Mouse (Mus musculus) lung, embryonic 14.5 days (tissue): ENCODE data around the gene Adprh. TPM values are rescaled to one million over a fixed set of nuclear protein-coding genes. Genes with fewer than 3 reads are reported as not detected.

Experiments
- ATAC-seq: fragments of 200-750 bp; cut with Nextera tagmentation; 2 replicates; pipeline ENCODE4 v1.8.0; 2017; ENCODE audit warnings: mild to moderate bottlenecking, moderate TSS enrichment, moderate library complexity; ENCODE audit not compliant: insufficient read depth
- DNase-seq: peaks from one replicate; pipeline ENCODE4 v3.0.0-alpha.2; 2015
- H3K27ac ChIP-seq: fragments of 300-500 bp; sonication (generic); 2 replicates; pipeline ENCODE4 v1.5.1; 2014; ENCODE audit warnings: low read depth, mild to moderate bottlenecking, moderate library complexity
- H3K27me3 ChIP-seq: fragments of 300-500 bp; sonication (generic); 2 replicates; pipeline ENCODE4 v1.6.1; 2014; ENCODE audit warnings: low read length, control low read depth; ENCODE audit not compliant: insufficient read depth
- H3K36me3 ChIP-seq: fragments of 300-500 bp; sonication (generic); 2 replicates; pipeline ENCODE4 v1.6.1; 2014; ENCODE audit warnings: control low read depth; ENCODE audit not compliant: insufficient read depth
- H3K4me1 ChIP-seq: fragments of 300-500 bp; sonication (generic); 2 replicates; pipeline ENCODE4 v1.6.1; 2014; ENCODE audit warnings: antibody characterized with exemption, control low read depth; ENCODE audit not compliant: insufficient read depth
- H3K4me2 ChIP-seq: fragments of 300-500 bp; sonication (generic); 2 replicates; pipeline ENCODE4 v1.6.1; 2014; ENCODE audit warnings: mild to moderate bottlenecking
- H3K4me3 ChIP-seq: fragments of 300-500 bp; sonication (generic); 2 replicates; pipeline ENCODE4 v1.5.1; 2014; ENCODE audit warnings: low read depth, low read length
- H3K9ac ChIP-seq: fragments of 300-500 bp; sonication (generic); 2 replicates; pipeline ENCODE4 v1.6.1; 2014
- H3K9me3 ChIP-seq: fragments of 300-500 bp; sonication (generic); 2 replicates; pipeline ENCODE4 v1.6.1; 2016; ENCODE audit warnings: low read depth, low read length, control low read depth
- CTCF ChIP-seq: IDR thresholded peaks from 2 replicates; pipeline ENCODE4 v1.5.1; 2016; ENCODE audit warnings: antibody characterized with exemption, low read depth
- WGBS: fragments of 180-500 bp; shearing (Covaris S2); extraction: QIAGEN DNeasy Blood & Tissue Kit; methylation state at CpG from one replicate; pipeline ENCODE4 v1.1.7; 2014; 5-methylcytosine and 5-hydroxymethylcytosine counted together
- polyA plus RNA-seq: library from polyadenylated mRNA; unstranded; fragments of >200 nt; fragmentation: Nextera tagmentation; extraction: Ambion mirVana; gene quantifications from 2 replicates; pipeline ENCODE4 v1.2.1, GENCODE M21; 2014

Adprh gene
- polyA plus RNA-seq, 1 experiment from 2014 or later, result 91.4 TPM

GRCm38 (mm10) chr16:38431446-38432185, 20.9 kb downstream of the Adprh start:
- Histone ChIP-seq H3K4me1 (no peaks in the 10 kb centered on the region), H3K27me3 (no peaks in the 10 kb centered on the region), H3K4me2 (no peak overlapping the region), H3K9ac (no peak overlapping the region), H3K27ac (no peak overlapping the region), H3K9me3 (no peaks in the 10 kb centered on the region), H3K4me3 (no peak overlapping the region), H3K36me3 (no peaks in the 10 kb centered on the region)
- DNase-seq, result no peak
- TF ChIP-seq CTCF, result no peak
- ATAC-seq, result no peak
- 44% methylated on average over 13 of the region's 13 CpGs for WGBS

DNA sequence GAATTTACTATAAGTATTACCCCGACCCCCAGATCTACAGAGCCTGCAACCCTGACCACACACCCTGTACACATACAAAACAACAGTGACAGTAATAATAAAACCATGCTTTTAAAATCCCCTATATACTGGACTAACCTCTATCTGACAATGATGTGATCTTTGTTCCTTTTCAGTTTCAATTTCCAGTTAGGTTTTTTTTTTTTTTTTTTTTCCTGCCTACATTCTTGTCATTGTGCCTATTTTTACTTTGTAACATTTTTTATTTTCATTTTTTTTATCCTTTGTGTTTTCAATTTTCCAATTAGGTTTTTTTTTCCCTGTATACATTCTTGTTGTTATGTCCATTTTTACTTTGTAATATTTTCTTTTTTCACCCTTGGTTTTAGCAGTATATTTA, 26.7 kb downstream of the Adprh start:
- Histone ChIP-seq H3K4me2 (no peak overlapping the region), H3K27ac (no peak overlapping the region), H3K9ac (no peak overlapping the region), H3K36me3 (no peaks in the 10 kb centered on the region), H3K9me3 (no peaks in the 10 kb centered on the region), H3K4me1 (no peaks in the 10 kb centered on the region), H3K4me3 (no peak overlapping the region), H3K27me3 (no peaks in the 10 kb centered on the region)
- no peak for TF ChIP-seq CTCF
- no peak for ATAC-seq
- DNase-seq, result no peak
- 77% methylated on average over 1 of the region's 1 CpGs for WGBS

GRCm38 (mm10) chr16:38425374-38425773, 27.1 kb downstream of the Adprh start:
- DNase-seq (no peak), ATAC-seq (no peak)
- WGBS, result 82% methylated on average over 2 of the region's 2 CpGs
- no peak for TF ChIP-seq CTCF
- Histone ChIP-seq H3K27ac (no peak overlapping the region), H3K9ac (no peak overlapping the region), H3K4me2 (no peak overlapping the region), H3K27me3 (no peaks in the 10 kb centered on the region), H3K4me1 (no peaks in the 10 kb centered on the region), H3K4me3 (no peak overlapping the region), H3K36me3 (no peaks in the 10 kb centered on the region), H3K9me3 (no peaks in the 10 kb centered on the region)

- Histone ChIP-seq H3K36me3 (no peaks in the 10 kb centered on the region), H3K27me3 (no peaks in the 10 kb centered on the region), H3K4me3 (no peak overlapping the region), H3K4me2 (no peak overlapping the region), H3K27ac (no peak overlapping the region), H3K9me3 (no peaks in the 10 kb centered on the region), H3K4me1 (no peaks in the 10 kb centered on the region), H3K9ac (no peak overlapping the region)
- TF ChIP-seq CTCF, result no peak
- WGBS, result 74% methylated on average over 7 of the region's 7 CpGs
- DNase-seq, result no peak
- ATAC-seq, result no peak
These were observed 37.5 kb downstream of the Adprh start for GRCm38 (mm10) chr16:38414953-38415352.

DNA sequence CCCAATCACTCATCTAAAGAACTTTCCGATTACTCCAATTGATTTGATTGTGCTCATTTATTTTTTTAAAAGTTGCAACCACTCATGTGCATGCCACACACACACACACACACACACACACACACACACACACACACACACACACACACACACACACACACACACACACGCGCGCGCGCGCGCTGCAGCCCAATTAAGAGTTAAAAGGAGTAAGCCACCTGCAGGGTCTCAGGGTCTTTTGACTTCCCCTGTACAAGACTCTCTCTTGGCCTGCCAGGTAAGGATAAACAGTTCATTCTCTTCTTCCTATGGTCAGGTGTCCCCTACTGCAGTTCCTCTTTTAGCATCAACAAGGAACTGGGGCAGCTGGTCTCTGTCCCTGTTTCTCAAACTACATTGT, 44.1 kb downstream of the Adprh start:
- H3K4me2 ChIP-seq, result no peak overlapping the region
- DNase-seq (no peak), ATAC-seq (no peak)
- no peak overlapping the region for H3K9ac ChIP-seq
- no peaks in the 10 kb centered on the region for H3K36me3 ChIP-seq
- H3K9me3 ChIP-seq, result no peaks in the 10 kb centered on the region
- no peaks in the 10 kb centered on the region for H3K4me1 ChIP-seq
- H3K4me3 ChIP-seq, result no peak overlapping the region
- no peak for TF ChIP-seq CTCF
- WGBS, result 92% methylated on average over 8 of the region's 8 CpGs
- no peak overlapping the region for H3K27ac ChIP-seq
- H3K27me3 ChIP-seq, result no peaks in the 10 kb centered on the region

GRCm38 (mm10) chr16:38407584-38407983, 44.9 kb downstream of the Adprh start:
- ATAC-seq (no peak), DNase-seq (no peak)
- no peaks in the 10 kb centered on the region for H3K27me3 ChIP-seq
- no peak overlapping the region for H3K4me3 ChIP-seq
- no peak for TF ChIP-seq CTCF
- H3K27ac ChIP-seq, result no peak overlapping the region
- WGBS, result 45% methylated on average over 5 of the region's 5 CpGs
- no peak overlapping the region for H3K4me2 ChIP-seq
- H3K9ac ChIP-seq, result no peak overlapping the region
- no peaks in the 10 kb centered on the region for H3K9me3 ChIP-seq
- no peaks in the 10 kb centered on the region for H3K4me1 ChIP-seq
- H3K36me3 ChIP-seq, result no peaks in the 10 kb centered on the region

DNA sequence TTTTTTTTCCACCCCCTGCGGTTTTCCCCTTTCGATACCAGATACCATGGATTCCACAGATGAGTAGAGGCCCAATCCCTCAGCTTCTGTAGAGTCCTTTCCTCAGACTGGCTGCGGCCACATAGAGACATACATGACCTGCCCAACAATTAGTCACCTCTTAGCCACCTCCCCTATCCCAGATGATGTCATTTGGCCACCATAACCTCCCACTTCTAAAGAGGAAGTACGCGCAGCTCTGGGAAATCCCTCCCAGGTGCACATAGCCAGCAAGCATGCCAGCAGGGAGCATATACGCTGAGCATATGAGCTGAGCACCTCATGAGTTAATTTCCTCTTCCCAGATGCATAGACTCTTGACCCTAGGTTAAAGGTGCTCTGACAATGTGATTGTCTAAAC, 45.8 kb downstream of the Adprh start:
- no peaks in the 10 kb centered on the region for H3K27me3 ChIP-seq
- H3K9ac ChIP-seq, result no peak overlapping the region
- H3K9me3 ChIP-seq, result no peaks in the 10 kb centered on the region
- H3K4me1 ChIP-seq, result no peaks in the 10 kb centered on the region
- no peak for TF ChIP-seq CTCF
- H3K27ac ChIP-seq, result no peak overlapping the region
- ATAC-seq, result no peak
- WGBS, result 73% methylated on average over 6 of the region's 6 CpGs
- H3K36me3 ChIP-seq, result no peaks in the 10 kb centered on the region
- H3K4me3 ChIP-seq, result no peak overlapping the region
- no peak for DNase-seq
- no peak overlapping the region for H3K4me2 ChIP-seq

DNA sequence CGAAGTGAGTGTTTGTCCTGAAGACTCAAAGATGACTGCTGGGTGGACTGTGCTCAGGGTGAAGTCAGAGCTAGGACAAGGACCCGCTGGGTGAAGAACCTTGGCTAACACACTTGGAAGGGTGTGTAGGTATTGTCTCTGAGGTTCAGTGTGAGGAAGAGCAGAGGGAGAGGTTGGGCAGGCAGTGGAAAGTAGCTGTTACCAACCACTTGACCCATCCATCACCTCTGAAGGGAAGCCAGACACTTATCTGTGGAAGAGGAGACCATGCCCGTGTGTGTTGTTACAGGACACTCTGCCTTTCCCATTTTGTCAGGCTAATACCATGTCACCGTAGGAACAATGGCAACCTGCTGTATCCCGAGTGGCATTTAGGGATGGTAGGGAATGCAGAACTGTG, 46.2 kb downstream of the Adprh start:
- H3K27me3 ChIP-seq, result no peaks in the 10 kb centered on the region
- DNase-seq (no peak), ATAC-seq (no peak)
- no peaks in the 10 kb centered on the region for H3K9me3 ChIP-seq
- no peak for TF ChIP-seq CTCF
- no peak overlapping the region for H3K27ac ChIP-seq
- H3K36me3 ChIP-seq, result no peaks in the 10 kb centered on the region
- no peak overlapping the region for H3K4me2 ChIP-seq
- no peaks in the 10 kb centered on the region for H3K4me1 ChIP-seq
- no peak overlapping the region for H3K9ac ChIP-seq
- no peak overlapping the region for H3K4me3 ChIP-seq
- 62% methylated on average over 5 of the region's 5 CpGs for WGBS
